Mouse (Mus musculus): ENCODE measurements around the gene Rab6b. TPM values are rescaled to one million over a fixed set of nuclear protein-coding genes. Genes with fewer than 3 reads are reported as not detected.
A peak's percentile ranks its signal among the peaks of the same experiment; 100 is the strongest.

Rab6b gene
- total and polyA plus RNA-seq, 2 experiments: 0.02 to 0.37 TPM

DNA sequence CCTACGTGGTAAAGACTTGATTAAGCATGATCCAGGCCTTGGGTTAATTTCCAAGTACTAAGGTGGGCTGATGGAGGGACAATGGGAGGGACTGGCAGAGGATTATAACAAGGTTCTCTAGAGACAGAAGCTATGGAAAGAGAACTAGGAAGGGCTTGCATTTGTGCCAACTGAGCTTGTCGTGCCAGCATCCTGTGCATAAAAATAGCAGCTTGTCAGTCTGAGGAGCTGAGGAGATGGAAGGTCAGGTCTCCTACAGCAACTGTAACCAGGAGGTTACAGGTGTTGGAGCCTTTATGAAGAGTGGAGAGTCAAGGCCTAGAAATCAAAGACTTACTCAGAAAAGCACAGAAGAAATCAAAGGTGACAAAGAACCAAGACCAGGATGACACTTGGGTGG lies 102.0 kb downstream of the Rab6b start:
- no peak overlapping the region for H3K9ac ChIP-seq (ENCODE audit: low read depth, low read length)
- DNase-seq (ENCODE audit: extremely low read depth, low read depth, low spot score): peak; percentile 49
- no peak overlapping the region for H3K27ac ChIP-seq (replicated peaks; ENCODE audit: insufficient read depth, low read depth, low read length)
- H3K4me3 ChIP-seq (ENCODE audit: insufficient read depth, low read depth, low read length): no peak overlapping the region
- H3K36me3 ChIP-seq (ENCODE audit: control insufficient read depth, insufficient read depth, low read length): peaks cover 92% of the 10 kb centered on the region
- no peaks in the 10 kb centered on the region for H3K79me2 ChIP-seq (ENCODE audit: control insufficient read depth, insufficient read depth, low read length)
- TF ChIP-seq CTCF (IDR thresholded peaks at IDR 0.05; ENCODE audit: low read depth, low read length): no peak
- no peak for TF ChIP-seq POLR2A (IDR thresholded peaks at IDR 0.05; ENCODE audit: extremely low read depth, insufficient read depth, low read length)
- 24% methylated on average over 2 of the region's 2 CpGs for WGBS
- peaks cover 2% of the 10 kb centered on the region; the same call in 1 of the 2 replicates for H3K4me1 ChIP-seq (ENCODE audit: control insufficient read depth, insufficient read depth, low read length)
- no peaks in the 10 kb centered on the region for H3K27me3 ChIP-seq (ENCODE audit: control insufficient read depth, insufficient read depth, low read length)

DNA sequence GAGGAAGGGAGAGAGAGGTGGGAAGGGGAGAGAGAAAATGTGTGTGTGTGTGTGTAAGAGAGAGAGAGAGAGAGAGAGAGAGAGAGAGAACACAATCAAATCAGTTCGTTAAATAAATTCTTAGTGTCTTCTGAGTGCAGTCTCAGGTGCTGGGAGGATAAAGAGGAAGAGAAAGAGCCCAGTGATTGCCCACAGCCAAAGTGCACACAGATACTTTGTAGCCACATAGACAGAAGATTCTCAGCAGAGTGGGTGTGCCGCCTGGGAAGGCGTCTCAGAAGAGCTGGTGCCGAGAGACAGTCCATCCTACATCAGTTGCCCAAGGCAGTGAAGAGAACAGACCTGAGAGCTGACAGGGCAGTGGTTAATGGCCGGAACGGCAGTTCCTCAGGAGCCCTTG lies 102.7 kb downstream of the Rab6b start:
- TF ChIP-seq POLR2A (IDR thresholded peaks at IDR 0.05; ENCODE audit: extremely low read depth, insufficient read depth, low read length): no peak
- no peak for TF ChIP-seq CTCF (IDR thresholded peaks at IDR 0.05; ENCODE audit: low read depth, low read length)
- Histone ChIP-seq H3K36me3 (ENCODE audit: control insufficient read depth, insufficient read depth, low read length) (peaks cover 92% of the 10 kb centered on the region), H3K4me3 (ENCODE audit: insufficient read depth, low read depth, low read length) (no peak overlapping the region), H3K9ac (ENCODE audit: low read depth, low read length) (no peak overlapping the region), H3K27me3 (ENCODE audit: control insufficient read depth, insufficient read depth, low read length) (no peaks in the 10 kb centered on the region), H3K27ac (replicated peaks; ENCODE audit: insufficient read depth, low read depth, low read length) (no peak overlapping the region), H3K79me2 (ENCODE audit: control insufficient read depth, insufficient read depth, low read length) (no peaks in the 10 kb centered on the region), H3K4me1 (ENCODE audit: control insufficient read depth, insufficient read depth, low read length) (peaks cover 3% of the 10 kb centered on the region; the same call in 1 of the 2 replicates)
- no peak for DNase-seq (ENCODE audit: extremely low read depth, low read depth, low spot score)
- 56% methylated on average over 6 of the region's 6 CpGs for WGBS

DNA sequence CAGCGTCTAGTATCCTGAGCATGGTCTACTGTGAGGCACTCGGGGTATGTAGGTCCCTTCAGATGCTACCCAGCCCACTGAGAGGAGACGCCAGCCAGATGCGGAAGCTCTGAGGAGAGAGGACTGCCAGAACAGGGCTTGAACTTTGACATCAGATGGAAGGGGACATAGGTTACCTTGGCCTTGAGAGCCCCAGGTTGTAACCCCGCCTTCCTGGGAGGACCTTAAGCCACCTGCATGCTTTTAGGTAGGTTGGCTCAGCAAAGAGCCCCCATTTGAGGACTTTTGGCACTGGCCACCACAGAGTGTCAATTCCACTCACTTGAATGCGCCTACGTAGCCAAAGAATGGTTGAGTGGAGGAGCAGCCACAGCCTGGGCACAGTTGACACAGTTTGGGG lies 113.1 kb downstream of the Rab6b start:
- Histone ChIP-seq H3K36me3 (ENCODE audit: control insufficient read depth, insufficient read depth, low read length) (peaks cover 74% of the 10 kb centered on the region), H3K9ac (ENCODE audit: low read depth, low read length) (peak overlapping the region; percentile 22), H3K4me3 (ENCODE audit: insufficient read depth, low read depth, low read length) (no peak overlapping the region), H3K4me1 (ENCODE audit: control insufficient read depth, insufficient read depth, low read length) (peaks cover 23% of the 10 kb centered on the region), H3K27ac (replicated peaks; ENCODE audit: insufficient read depth, low read depth, low read length) (peak overlapping the region; percentile 61), H3K27me3 (ENCODE audit: control insufficient read depth, insufficient read depth, low read length) (no peaks in the 10 kb centered on the region), H3K79me2 (ENCODE audit: control insufficient read depth, insufficient read depth, low read length) (no peaks in the 10 kb centered on the region)
- 41% methylated on average over 7 of the region's 7 CpGs for WGBS
- peak; percentile 79 for DNase-seq (ENCODE audit: extremely low read depth, low read depth, low spot score)
- no peak for TF ChIP-seq CTCF (IDR thresholded peaks at IDR 0.05; ENCODE audit: low read depth, low read length)
- 0 out of 2 replicates have a peak, but pooled peaks have one; percentile 11 for TF ChIP-seq POLR2A (IDR thresholded peaks at IDR 0.05; ENCODE audit: extremely low read depth, insufficient read depth, low read length)

DNA sequence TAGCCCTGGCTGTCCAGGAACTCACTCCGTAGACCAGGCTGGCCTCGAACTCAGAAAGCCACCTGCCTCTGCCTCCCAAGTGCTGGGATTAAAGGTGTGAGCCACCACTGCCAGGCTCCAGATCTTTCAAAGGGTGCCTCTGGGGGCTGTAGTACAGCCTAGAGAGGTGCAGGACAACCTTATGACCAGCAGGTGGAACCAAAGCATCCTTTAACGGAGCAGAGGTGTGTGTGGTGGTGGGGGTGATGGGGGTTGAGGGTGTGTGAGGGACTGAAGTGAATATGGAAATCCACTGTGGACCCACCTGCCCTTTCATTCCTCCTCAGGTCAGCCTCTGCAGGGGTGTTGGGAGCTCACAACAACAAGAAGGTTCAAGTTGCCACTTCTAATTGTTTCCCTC lies 113.9 kb downstream of the Rab6b start:
- no peak for DNase-seq (ENCODE audit: extremely low read depth, low read depth, low spot score)
- Histone ChIP-seq H3K4me3 (ENCODE audit: insufficient read depth, low read depth, low read length) (no peak overlapping the region), H3K79me2 (ENCODE audit: control insufficient read depth, insufficient read depth, low read length) (no peaks in the 10 kb centered on the region), H3K27me3 (ENCODE audit: control insufficient read depth, insufficient read depth, low read length) (no peaks in the 10 kb centered on the region), H3K36me3 (ENCODE audit: control insufficient read depth, insufficient read depth, low read length) (peaks cover 67% of the 10 kb centered on the region), H3K4me1 (ENCODE audit: control insufficient read depth, insufficient read depth, low read length) (peaks cover 21% of the 10 kb centered on the region), H3K9ac (ENCODE audit: low read depth, low read length) (peak overlapping the region; percentile 63), H3K27ac (replicated peaks; ENCODE audit: insufficient read depth, low read depth, low read length) (peak overlapping the region; percentile 51)
- 22% methylated on average over 3 of the region's 3 CpGs for WGBS
- peak; percentile 64 for TF ChIP-seq CTCF (IDR thresholded peaks at IDR 0.05; ENCODE audit: low read depth, low read length)
- TF ChIP-seq POLR2A (IDR thresholded peaks at IDR 0.05; ENCODE audit: extremely low read depth, insufficient read depth, low read length): no peak

DNA sequence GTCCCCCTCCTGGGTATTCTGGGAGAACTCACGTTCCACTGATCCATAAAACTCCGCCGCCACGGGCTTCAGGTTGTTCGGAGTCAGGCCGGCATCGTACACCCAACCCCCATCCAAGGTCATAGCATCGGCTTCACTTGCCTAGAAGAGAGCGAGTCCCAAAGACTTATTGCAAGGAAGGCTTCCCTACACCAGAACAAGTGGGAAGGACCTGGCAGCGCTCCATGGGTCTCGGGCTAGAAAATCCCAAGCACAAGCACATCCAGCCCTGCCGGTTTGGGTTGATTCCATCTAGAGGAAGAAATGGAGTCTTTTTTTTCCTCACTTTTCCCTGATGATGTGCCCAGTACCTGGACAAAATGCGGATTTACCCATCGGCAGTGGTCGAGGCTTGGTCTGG lies 115.2 kb downstream of the Rab6b start:
- peak overlapping the region; percentile 63 for H3K9ac ChIP-seq (ENCODE audit: low read depth, low read length)
- H3K36me3 ChIP-seq (ENCODE audit: control insufficient read depth, insufficient read depth, low read length): peaks cover 54% of the 10 kb centered on the region
- 32% methylated on average over 15 of the region's 15 CpGs for WGBS
- DNase-seq (ENCODE audit: extremely low read depth, low read depth, low spot score): peak; percentile 50
- H3K27me3 ChIP-seq (ENCODE audit: control insufficient read depth, insufficient read depth, low read length): no peaks in the 10 kb centered on the region
- peak overlapping the region; percentile 12 for H3K4me3 ChIP-seq (ENCODE audit: insufficient read depth, low read depth, low read length)
- no peak for TF ChIP-seq POLR2A (IDR thresholded peaks at IDR 0.05; ENCODE audit: extremely low read depth, insufficient read depth, low read length)
- peaks cover 25% of the 10 kb centered on the region for H3K4me1 ChIP-seq (ENCODE audit: control insufficient read depth, insufficient read depth, low read length)
- peak overlapping the region; percentile 51 for H3K27ac ChIP-seq (replicated peaks; ENCODE audit: insufficient read depth, low read depth, low read length)
- H3K79me2 ChIP-seq (ENCODE audit: control insufficient read depth, insufficient read depth, low read length): no peaks in the 10 kb centered on the region

DNA sequence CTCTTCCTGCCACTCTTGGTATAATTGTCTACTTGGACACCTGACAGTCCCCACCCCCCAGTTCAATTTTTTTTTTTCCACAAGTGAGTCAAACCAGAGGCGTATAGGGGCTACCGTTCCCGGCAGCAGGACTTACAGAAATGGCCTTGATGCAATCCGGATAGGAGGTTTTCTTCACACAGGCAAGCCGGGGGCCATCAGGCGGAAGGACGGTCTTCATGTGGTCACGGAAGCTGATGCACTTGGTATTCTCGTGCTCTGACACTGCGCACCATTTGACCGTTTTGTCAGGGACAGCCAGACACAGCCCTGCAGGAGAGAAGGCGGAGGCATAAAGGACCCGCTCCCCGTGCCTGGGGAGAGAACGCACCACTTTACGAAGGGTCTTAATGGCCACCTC lies 116.2 kb downstream of the Rab6b start:
- Histone ChIP-seq H3K27ac (replicated peaks; ENCODE audit: insufficient read depth, low read depth, low read length) (peak overlapping the region; percentile 65), H3K9ac (ENCODE audit: low read depth, low read length) (peak overlapping the region; percentile 73), H3K4me3 (ENCODE audit: insufficient read depth, low read depth, low read length) (peak overlapping the region; percentile 54), H3K36me3 (ENCODE audit: control insufficient read depth, insufficient read depth, low read length) (peaks cover 46% of the 10 kb centered on the region), H3K4me1 (ENCODE audit: control insufficient read depth, insufficient read depth, low read length) (peaks cover 30% of the 10 kb centered on the region), H3K27me3 (ENCODE audit: control insufficient read depth, insufficient read depth, low read length) (no peaks in the 10 kb centered on the region), H3K79me2 (ENCODE audit: control insufficient read depth, insufficient read depth, low read length) (no peaks in the 10 kb centered on the region)
- 34% methylated on average over 16 of the region's 16 CpGs for WGBS
- DNase-seq (ENCODE audit: extremely low read depth, low read depth, low spot score): peak; percentile 42
- no peak for TF ChIP-seq CTCF (IDR thresholded peaks at IDR 0.05; ENCODE audit: low read depth, low read length)
- 0 out of 2 replicates have a peak, but pooled peaks have one; percentile 25 for TF ChIP-seq POLR2A (IDR thresholded peaks at IDR 0.05; ENCODE audit: extremely low read depth, insufficient read depth, low read length)
